Mouse (Mus musculus): ENCODE data around the gene Syne1.

DNA sequence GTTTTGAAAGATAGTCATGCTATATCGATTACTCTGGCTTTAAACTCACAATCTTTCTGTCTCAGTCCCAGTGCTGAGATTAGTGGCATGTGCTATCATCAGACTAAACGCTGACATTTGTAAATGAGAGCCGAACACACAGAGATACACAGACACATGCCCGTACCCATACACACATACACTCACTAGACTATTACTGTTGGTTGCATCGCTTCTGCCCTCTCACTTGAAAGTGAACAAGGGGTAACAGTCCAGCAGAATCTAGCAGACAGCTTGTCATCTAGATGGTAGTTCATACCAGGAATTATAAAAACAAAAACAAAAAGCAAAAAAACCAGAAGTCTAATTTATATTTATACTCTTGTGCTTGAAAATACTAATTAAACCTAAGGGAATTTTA, 355.0 kb downstream of the Syne1 start:
- TF ChIP-seq CTCF (IDR thresholded peaks at IDR 0.05; ENCODE audit: low read depth), result no peak
- no peak for TF ChIP-seq EP300 (IDR thresholded peaks at IDR 0.05; ENCODE audit: low read depth)

All from heart, postnatal 0 days (tissue).